Mouse (Mus musculus) liver, adult 2 months (tissue): ENCODE results near the gene Grin2d. TPM values are rescaled to one million over a fixed set of nuclear protein-coding genes. Genes with fewer than 3 reads are reported as not detected.

ENCODE experiments used
- DNase-seq: peaks from one replicate; pipeline ENCODE4 v3.0.0-alpha.2; 2011; ENCODE audit warnings: low read depth, low spot score; ENCODE audit errors: extremely low read depth
- H3K27ac ChIP-seq: fragments of 200-500 bp; replicated peaks from 2 replicates; pipeline ENCODE4 v1.5.1; 2012; ENCODE audit warnings: low read depth, mild to moderate bottlenecking, control low read depth, inconsistent platforms, low read length; ENCODE audit not compliant: insufficient read depth
- H3K27me3 ChIP-seq: fragments of 200-500 bp; 2 replicates; pipeline ENCODE4 v1.6.1; 2012; ENCODE audit warnings: mild to moderate bottlenecking, moderate library complexity, low read length, inconsistent platforms; ENCODE audit not compliant: control insufficient read depth, insufficient read depth
- H3K36me3 ChIP-seq: fragments of 200-500 bp; 2 replicates; pipeline ENCODE4 v1.6.1; 2012; ENCODE audit warnings: low read length, inconsistent platforms; ENCODE audit not compliant: control insufficient read depth, insufficient read depth
- H3K4me1 ChIP-seq: fragments of 200-500 bp; 2 replicates; pipeline ENCODE4 v1.6.1; 2011; ENCODE audit warnings: low read length; ENCODE audit not compliant: control insufficient read depth, insufficient read depth
- H3K4me3 ChIP-seq: fragments of 200-500 bp; 2 replicates; pipeline ENCODE4 v1.5.1; 2011; ENCODE audit warnings: low read depth, mild to moderate bottlenecking, control low read depth, low read length, moderate library complexity; ENCODE audit not compliant: insufficient read depth
- H3K79me2 ChIP-seq: fragments of 200-500 bp; 2 replicates; pipeline ENCODE4 v1.6.1; 2012; ENCODE audit warnings: inconsistent platforms, mild to moderate bottlenecking, low read length, moderate library complexity; ENCODE audit not compliant: control insufficient read depth, insufficient read depth
- H3K9ac ChIP-seq: fragments of 200-500 bp; 2 replicates; pipeline ENCODE4 v1.6.1; 2012; ENCODE audit warnings: low read depth, mild to moderate bottlenecking, control low read depth, inconsistent platforms, low read length
- CTCF ChIP-seq: fragments of 200-500 bp; IDR thresholded peaks from 2 replicates; pipeline ENCODE4 v1.5.1; 2011; ENCODE audit warnings: low read depth, low read length, control low read depth
- POLR2A ChIP-seq: fragments of 200-500 bp; IDR thresholded peaks from 2 replicates; pipeline ENCODE4 v1.6.1; 2011; ENCODE audit warnings: low read length, control low read depth; ENCODE audit not compliant: insufficient read depth; ENCODE audit errors: extremely low read depth
- WGBS: fragments of 180-500 bp; shearing (Covaris S2); methylation state at CpG from one replicate; pipeline ENCODE4 v1.1.7; 2018; 5-methylcytosine and 5-hydroxymethylcytosine counted together
- polyA plus RNA-seq: library from polyadenylated mRNA; depleted of rRNA; stranded (reverse); fragments of >200 nt; gene quantifications from 2 replicates; pipeline ENCODE4 v1.2.3, GENCODE M21; 2012
- total RNA-seq: library from RNA; depleted of rRNA; stranded (reverse); fragments of >200 nt; gene quantifications from 2 replicates; pipeline ENCODE4 v1.2.3, GENCODE M21; 2014

The Grin2d gene
- total and polyA plus RNA-seq, 2 experiments = under 0.01 to 0.20 TPM

- Histone ChIP-seq H3K4me3 (no peak overlapping the region), H3K27ac (no peak overlapping the region), H3K27me3 (no peaks in the 10 kb centered on the region), H3K9ac (no peak overlapping the region), H3K4me1 (peaks cover 6% of the 10 kb centered on the region), H3K79me2 (no peaks in the 10 kb centered on the region; the same call in 1 of the 2 replicates), H3K36me3 (no peaks in the 10 kb centered on the region)
- peak; percentile 15 for DNase-seq
- no peak for TF ChIP-seq POLR2A
- no peak for TF ChIP-seq CTCF
- WGBS = 80% methylated on average over 6 of the region's 6 CpGs
Observed at GRCm38 (mm10) chr7:45895931-45896516, 17.8 kb upstream of the Grin2d start.

GRCm38 (mm10) chr7:45892651-45893050 lies 14.5 kb upstream of the Grin2d start:
- DNase-seq = no peak
- H3K36me3 ChIP-seq = no peaks in the 10 kb centered on the region
- H3K27ac ChIP-seq = no peak overlapping the region
- no peaks in the 10 kb centered on the region for H3K27me3 ChIP-seq
- TF ChIP-seq CTCF (no peak), POLR2A (no peak)
- H3K9ac ChIP-seq = no peak overlapping the region
- H3K4me3 ChIP-seq = no peak overlapping the region
- 93% methylated on average over 2 of the region's 2 CpGs for WGBS
- no peaks in the 10 kb centered on the region for H3K4me1 ChIP-seq
- no peaks in the 10 kb centered on the region for H3K79me2 ChIP-seq

- Histone ChIP-seq H3K9ac (no peak overlapping the region), H3K4me1 (no peaks in the 10 kb centered on the region), H3K4me3 (no peak overlapping the region), H3K27me3 (no peaks in the 10 kb centered on the region), H3K79me2 (no peaks in the 10 kb centered on the region), H3K36me3 (peaks cover 18% of the 10 kb centered on the region), H3K27ac (no peak overlapping the region)
- 56% methylated on average over 3 of the region's 3 CpGs for WGBS
- DNase-seq = no peak
- TF ChIP-seq CTCF (no peak), POLR2A (no peak)
Observed at GRCm38 (mm10) chr7:45887246-45887645, 9.1 kb upstream of the Grin2d start.

- peak; percentile 6 for DNase-seq
- TF ChIP-seq CTCF (no peak), POLR2A (no peak)
- 93% methylated on average over 2 of the region's 2 CpGs for WGBS
- Histone ChIP-seq H3K4me1 (no peaks in the 10 kb centered on the region), H3K27ac (no peak overlapping the region), H3K4me3 (no peak overlapping the region), H3K36me3 (peaks cover 39% of the 10 kb centered on the region), H3K9ac (no peak overlapping the region), H3K79me2 (no peaks in the 10 kb centered on the region), H3K27me3 (no peaks in the 10 kb centered on the region)
Observed at GRCm38 (mm10) chr7:45881011-45881410, 2.8 kb upstream of the Grin2d start.

GRCm38 (mm10) chr7:45880531-45880930 lies 2.4 kb upstream of the Grin2d start:
- no peaks in the 10 kb centered on the region for H3K4me1 ChIP-seq
- WGBS = 99% methylated on average over 4 of the region's 4 CpGs
- peaks cover 2% of the 10 kb centered on the region; the same call in 1 of the 2 replicates for H3K79me2 ChIP-seq
- no peaks in the 10 kb centered on the region for H3K27me3 ChIP-seq
- no peak overlapping the region for H3K27ac ChIP-seq
- DNase-seq = no peak
- no peak overlapping the region for H3K9ac ChIP-seq
- no peak overlapping the region for H3K4me3 ChIP-seq
- TF ChIP-seq CTCF (no peak), POLR2A (no peak)
- peaks cover 42% of the 10 kb centered on the region for H3K36me3 ChIP-seq

GRCm38 (mm10) chr7:45876895-45877294 lies 1.3 kb downstream of the Grin2d start:
- Histone ChIP-seq H3K9ac (no peak overlapping the region), H3K4me1 (peaks cover 7% of the 10 kb centered on the region), H3K36me3 (peaks cover 34% of the 10 kb centered on the region), H3K79me2 (peaks cover 20% of the 10 kb centered on the region; the same call in 1 of the 2 replicates), H3K27ac (no peak overlapping the region), H3K4me3 (no peak overlapping the region), H3K27me3 (no peaks in the 10 kb centered on the region)
- TF ChIP-seq POLR2A (no peak), CTCF (no peak)
- DNase-seq = no peak
- 98% methylated on average over 7 of the region's 7 CpGs for whole genome bisulfite sequencing
